Mouse (Mus musculus) forebrain, embryonic 14.5 days (tissue): ENCODE data around the gene Tlx3. TPM values are rescaled to one million over a fixed set of nuclear protein-coding genes. Genes with fewer than 3 reads are reported as not detected.

Experiments
- ATAC-seq: fragments of 200-750 bp; cut with Nextera tagmentation; 2 replicates; pipeline ENCODE4 v1.8.0; 2017; ENCODE audit warnings: mild to moderate bottlenecking, moderate library complexity
- DNase-seq: peaks from one replicate; pipeline ENCODE4 v3.0.0-alpha.2; 2015; ENCODE audit warnings: low spot score
- H3K27ac ChIP-seq: fragments of 300-500 bp; sonication (generic); 2 replicates; pipeline ENCODE4 v1.5.1; 2014; ENCODE audit warnings: low read depth, mild to moderate bottlenecking, control low read depth, low read length, moderate library complexity
- H3K27me3 ChIP-seq: fragments of 300-500 bp; sonication (generic); replicated peaks from 2 replicates; pipeline ENCODE4 v1.6.1; 2014; ENCODE audit warnings: low read length, control low read depth, mixed read lengths; ENCODE audit not compliant: control insufficient read depth, insufficient read depth
- H3K36me3 ChIP-seq: fragments of 300-500 bp; sonication (generic); 2 replicates; pipeline ENCODE4 v1.6.1; 2014; ENCODE audit warnings: low read length, control low read depth; ENCODE audit not compliant: control insufficient read depth, insufficient read depth
- H3K4me1 ChIP-seq: fragments of 300-500 bp; sonication (generic); 2 replicates; pipeline ENCODE4 v1.6.1; 2014; ENCODE audit warnings: antibody characterized with exemption, low read length, control low read depth; ENCODE audit not compliant: control insufficient read depth, insufficient read depth
- H3K4me2 ChIP-seq: fragments of 300-500 bp; sonication (generic); 2 replicates; pipeline ENCODE4 v1.6.1; 2014; ENCODE audit warnings: mild to moderate bottlenecking, control low read depth, low read length
- H3K4me3 ChIP-seq: fragments of 300-500 bp; sonication (generic); 2 replicates; pipeline ENCODE4 v1.5.1; 2014; ENCODE audit warnings: low read depth, low read length, control low read depth
- H3K9ac ChIP-seq: fragments of 300-500 bp; sonication (generic); 2 replicates; pipeline ENCODE4 v1.6.1; 2014; ENCODE audit warnings: mild to moderate bottlenecking, low read length, control low read depth, moderate library complexity
- H3K9me3 ChIP-seq: fragments of 300-500 bp; sonication (generic); replicated peaks from 2 replicates; pipeline ENCODE4 v1.6.1; 2016; ENCODE audit warnings: low read length, control low read depth, mixed read lengths; ENCODE audit not compliant: control insufficient read depth
- WGBS: fragments of 180-500 bp; shearing (Covaris S2); extraction: QIAGEN DNeasy Blood & Tissue Kit; methylation state at CpG from one replicate; pipeline ENCODE4 v1.1.7; 2014; 5-methylcytosine and 5-hydroxymethylcytosine counted together
- polyA plus RNA-seq: library from polyadenylated mRNA; unstranded; fragments of >200 nt; fragmentation: Nextera tagmentation; extraction: Ambion mirVana; gene quantifications from 2 replicates; pipeline ENCODE4 v1.2.1, GENCODE M21; 2014

Tlx3 gene
- polyA plus RNA-seq, 1 experiment from 2014 or later, result not detected

DNA sequence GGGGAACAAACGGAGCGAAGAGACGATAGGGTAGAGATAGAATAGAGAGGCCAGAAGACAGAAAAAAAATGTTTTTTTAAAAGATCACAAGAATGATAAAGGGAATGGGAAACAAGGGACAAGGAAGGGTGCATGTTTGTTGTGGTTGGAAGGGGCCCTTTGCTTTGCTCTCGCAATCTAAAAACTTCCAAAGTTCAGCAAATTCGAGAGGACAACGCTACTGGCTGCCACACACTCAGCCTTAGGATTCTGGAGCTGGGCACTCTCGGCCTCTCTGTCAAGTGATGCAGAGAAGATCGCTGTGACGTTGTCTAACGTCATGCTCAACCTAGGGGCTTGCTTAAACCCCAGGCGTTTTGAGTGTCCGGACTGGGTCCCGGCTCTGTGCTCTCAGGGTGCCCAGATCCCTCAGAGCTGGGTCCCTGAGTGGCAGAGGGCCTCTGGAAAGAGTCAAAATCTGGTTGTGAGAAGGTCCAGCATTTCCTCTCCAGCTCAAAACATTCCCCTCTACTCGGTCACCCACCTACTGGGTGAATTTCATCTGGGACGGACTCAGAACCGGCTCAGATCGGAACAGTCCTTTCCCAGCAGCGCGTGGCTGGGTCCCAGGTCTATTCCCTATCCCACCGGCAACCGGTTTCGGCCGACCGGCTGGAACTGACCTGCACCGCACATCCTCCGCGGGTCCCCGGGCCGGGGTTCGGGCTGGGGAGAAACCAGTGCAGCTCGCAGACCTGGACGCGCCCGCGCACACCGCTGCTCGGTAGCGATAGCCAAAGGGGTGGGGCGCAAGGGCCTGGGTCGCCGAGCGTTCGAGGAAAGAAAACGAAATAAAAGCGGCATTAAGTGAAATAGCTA, 3.3 kb downstream of the Tlx3 start:
- Histone ChIP-seq H3K4me2 (peak overlapping the region; percentile 49), H3K4me3 (peak overlapping the region; percentile 22), H3K9me3 (no peaks in the 10 kb centered on the region; the same call in 1 of the 2 replicates), H3K9ac (no peak overlapping the region), H3K36me3 (no peaks in the 10 kb centered on the region), H3K27me3 (peaks cover 84% of the 10 kb centered on the region), H3K27ac (no peak overlapping the region), H3K4me1 (peaks cover 17% of the 10 kb centered on the region)
- DNase-seq (no peak), ATAC-seq (no peak)
- whole genome bisulfite sequencing, result under 1% methylated on average over 45 of the region's 45 CpGs

DNA sequence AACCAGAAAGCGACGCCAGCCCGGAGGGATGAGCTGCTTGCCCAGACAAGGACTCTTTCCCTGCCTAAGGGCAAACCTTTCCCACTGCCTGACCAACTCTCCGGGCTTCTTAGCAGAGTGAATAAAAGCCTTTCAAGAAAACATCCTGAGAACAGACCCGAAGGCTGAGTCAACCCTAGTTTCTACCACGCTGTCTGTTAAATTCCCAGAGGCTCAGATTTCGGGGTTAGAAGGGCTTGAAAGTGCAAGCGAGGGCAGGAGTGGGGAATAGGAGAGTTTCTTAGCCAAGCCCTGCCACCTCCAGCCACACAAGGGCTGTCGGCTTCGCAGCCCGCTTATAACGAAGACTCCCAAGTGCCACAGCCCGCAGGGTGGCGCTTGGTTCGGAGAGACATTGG, 4.3 kb downstream of the Tlx3 start:
- H3K4me2 ChIP-seq, result no peak overlapping the region
- ATAC-seq (no peak), DNase-seq (no peak)
- peaks cover 16% of the 10 kb centered on the region for H3K4me1 ChIP-seq
- no peak overlapping the region for H3K9ac ChIP-seq
- peaks cover 84% of the 10 kb centered on the region for H3K27me3 ChIP-seq
- H3K4me3 ChIP-seq, result no peak overlapping the region
- WGBS, result 2% methylated on average over 15 of the region's 15 CpGs
- no peak overlapping the region for H3K27ac ChIP-seq
- no peaks in the 10 kb centered on the region for H3K36me3 ChIP-seq
- no peaks in the 10 kb centered on the region; the same call in 1 of the 2 replicates for H3K9me3 ChIP-seq

DNA sequence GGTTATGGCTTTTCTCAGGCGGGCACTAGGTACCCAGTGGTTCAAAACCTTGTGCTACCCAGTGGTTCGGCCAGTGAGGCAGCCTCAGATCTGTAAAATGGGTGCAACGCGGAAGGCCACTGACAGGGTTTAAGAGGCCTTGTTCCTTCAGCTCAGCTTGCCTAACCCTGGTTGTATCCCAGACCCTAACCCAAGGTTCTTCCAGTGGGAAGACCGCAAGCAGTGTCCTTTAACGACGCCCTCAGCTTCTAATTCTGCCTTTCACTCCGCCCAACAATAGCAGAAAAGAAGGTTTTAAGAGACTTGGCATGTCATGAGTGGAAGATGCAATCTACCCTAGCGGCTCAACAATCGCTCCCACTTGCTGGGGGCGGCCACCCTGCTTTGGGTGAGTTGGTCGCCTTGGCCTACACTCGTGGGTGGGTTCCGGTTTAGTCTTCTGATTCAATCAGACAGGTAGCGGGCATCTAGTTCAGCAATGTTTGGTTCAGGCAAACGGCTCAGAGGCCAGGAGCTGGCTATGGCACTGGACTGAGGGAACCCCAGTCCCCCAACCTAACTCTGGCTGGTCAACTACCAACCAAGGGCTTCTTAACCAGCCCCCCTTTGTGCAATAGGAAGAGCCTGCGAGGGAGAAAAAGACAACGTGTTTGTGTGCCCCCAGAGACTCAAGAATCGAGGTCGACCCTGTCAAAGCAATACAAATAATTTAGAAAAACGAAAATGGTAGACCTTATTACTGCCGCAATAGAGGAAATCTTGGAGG, 4.9 kb downstream of the Tlx3 start:
- no peak for DNase-seq
- Histone ChIP-seq H3K4me3 (no peak overlapping the region), H3K36me3 (no peaks in the 10 kb centered on the region), H3K4me1 (peaks cover 11% of the 10 kb centered on the region; the same call in 1 of the 2 replicates), H3K4me2 (no peak overlapping the region), H3K9me3 (no peaks in the 10 kb centered on the region; the same call in 1 of the 2 replicates), H3K9ac (no peak overlapping the region), H3K27ac (no peak overlapping the region), H3K27me3 (peaks cover 84% of the 10 kb centered on the region)
- ATAC-seq, result no peak
- WGBS, result 20% methylated on average over 22 of the region's 22 CpGs

DNA sequence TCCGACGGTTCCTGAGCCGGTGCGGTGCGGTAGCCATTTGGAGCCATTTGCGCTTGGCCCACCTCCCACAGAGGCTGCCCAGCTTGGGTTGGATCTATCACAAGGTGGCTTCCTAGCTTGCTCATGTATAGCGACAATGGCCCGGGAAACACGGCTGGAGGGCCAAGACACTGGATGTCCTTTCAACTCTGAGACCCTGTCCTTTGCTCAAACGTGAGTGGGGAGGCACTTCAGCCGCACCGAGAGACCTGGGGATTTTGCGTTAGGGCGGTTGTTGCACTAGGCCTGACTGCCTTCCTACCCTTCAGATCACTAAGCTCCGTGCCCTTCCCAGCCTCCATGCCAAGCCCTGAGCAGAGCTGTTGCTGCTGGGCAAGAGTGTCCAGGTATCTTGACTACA, 5.7 kb downstream of the Tlx3 start:
- Histone ChIP-seq H3K27me3 (peaks cover 82% of the 10 kb centered on the region), H3K36me3 (no peaks in the 10 kb centered on the region), H3K27ac (no peak overlapping the region), H3K4me3 (no peak overlapping the region), H3K4me2 (no peak overlapping the region), H3K9me3 (no peaks in the 10 kb centered on the region; the same call in 1 of the 2 replicates), H3K9ac (no peak overlapping the region), H3K4me1 (peaks cover 7% of the 10 kb centered on the region; the same call in 1 of the 2 replicates)
- WGBS, result 17% methylated on average over 15 of the region's 15 CpGs
- no peak for DNase-seq
- no peak for ATAC-seq

DNA sequence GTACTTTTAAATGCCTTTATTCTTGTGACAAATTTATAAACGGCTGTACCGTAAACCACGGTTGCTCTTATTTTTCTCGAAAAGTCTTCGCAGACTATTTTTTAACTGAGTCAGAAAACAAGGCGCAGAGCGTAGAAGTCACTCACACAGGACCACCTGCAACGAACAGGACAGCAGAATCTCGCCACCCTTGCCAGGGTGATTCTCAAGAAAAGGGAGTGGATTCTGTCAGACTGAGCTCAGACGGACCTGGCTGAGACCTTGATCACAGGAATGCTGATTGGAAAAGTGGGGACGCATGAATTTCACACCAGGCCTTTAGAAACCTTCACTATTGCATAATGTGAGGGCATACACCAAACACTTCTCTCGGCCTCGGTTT, 6.3 kb downstream of the Tlx3 start:
- H3K27me3 ChIP-seq, result peaks cover 76% of the 10 kb centered on the region
- no peaks in the 10 kb centered on the region for H3K36me3 ChIP-seq
- peaks cover 7% of the 10 kb centered on the region; the same call in 1 of the 2 replicates for H3K4me1 ChIP-seq
- no peaks in the 10 kb centered on the region; the same call in 1 of the 2 replicates for H3K9me3 ChIP-seq
- H3K9ac ChIP-seq, result no peak overlapping the region
- H3K4me3 ChIP-seq, result no peak overlapping the region
- DNase-seq, result no peak
- WGBS, result 19% methylated on average over 13 of the region's 13 CpGs
- ATAC-seq, result no peak
- no peak overlapping the region for H3K27ac ChIP-seq
- H3K4me2 ChIP-seq, result no peak overlapping the region

DNA sequence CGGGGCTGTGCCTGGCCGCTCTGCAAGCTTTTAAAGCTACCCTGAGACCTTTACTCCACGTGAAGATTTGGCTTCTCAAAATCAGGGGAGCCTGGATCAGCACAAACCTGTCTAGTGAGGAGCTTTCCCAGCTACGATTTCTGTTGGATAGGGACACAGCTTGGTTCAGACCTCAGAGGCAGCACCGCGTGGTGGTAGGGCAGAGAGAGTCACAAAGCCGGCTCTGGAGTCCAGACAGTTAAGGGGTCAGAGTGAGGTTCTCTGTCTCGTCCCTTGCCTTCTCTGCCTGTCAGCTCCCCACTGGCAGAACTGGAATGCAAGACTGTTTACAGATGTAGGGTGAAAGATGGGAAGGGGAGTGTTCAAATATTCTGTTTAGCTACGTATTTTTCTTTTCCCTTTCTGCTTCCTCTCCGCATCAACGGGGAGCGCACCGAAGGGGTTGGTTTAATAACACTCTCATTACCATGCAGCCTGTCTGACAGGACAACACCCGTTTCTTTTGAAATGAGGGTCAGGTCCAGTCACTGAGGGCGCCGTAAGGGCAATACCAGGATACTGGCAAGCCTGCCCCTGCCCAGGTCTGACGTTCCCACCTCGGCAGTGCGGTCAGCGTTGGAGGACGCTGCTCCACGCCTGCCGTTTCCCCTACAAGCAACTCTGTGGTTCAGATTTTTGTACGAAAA, 6.8 kb downstream of the Tlx3 start:
- ATAC-seq (no peak), DNase-seq (no peak)
- no peaks in the 10 kb centered on the region for H3K36me3 ChIP-seq
- H3K9me3 ChIP-seq, result no peaks in the 10 kb centered on the region; the same call in 1 of the 2 replicates
- H3K27me3 ChIP-seq, result peaks cover 75% of the 10 kb centered on the region
- 6% methylated on average over 24 of the region's 24 CpGs for WGBS
- H3K27ac ChIP-seq, result no peak overlapping the region
- peaks cover 7% of the 10 kb centered on the region; the same call in 1 of the 2 replicates for H3K4me1 ChIP-seq
- H3K4me3 ChIP-seq, result no peak overlapping the region
- no peak overlapping the region for H3K4me2 ChIP-seq
- H3K9ac ChIP-seq, result no peak overlapping the region

DNA sequence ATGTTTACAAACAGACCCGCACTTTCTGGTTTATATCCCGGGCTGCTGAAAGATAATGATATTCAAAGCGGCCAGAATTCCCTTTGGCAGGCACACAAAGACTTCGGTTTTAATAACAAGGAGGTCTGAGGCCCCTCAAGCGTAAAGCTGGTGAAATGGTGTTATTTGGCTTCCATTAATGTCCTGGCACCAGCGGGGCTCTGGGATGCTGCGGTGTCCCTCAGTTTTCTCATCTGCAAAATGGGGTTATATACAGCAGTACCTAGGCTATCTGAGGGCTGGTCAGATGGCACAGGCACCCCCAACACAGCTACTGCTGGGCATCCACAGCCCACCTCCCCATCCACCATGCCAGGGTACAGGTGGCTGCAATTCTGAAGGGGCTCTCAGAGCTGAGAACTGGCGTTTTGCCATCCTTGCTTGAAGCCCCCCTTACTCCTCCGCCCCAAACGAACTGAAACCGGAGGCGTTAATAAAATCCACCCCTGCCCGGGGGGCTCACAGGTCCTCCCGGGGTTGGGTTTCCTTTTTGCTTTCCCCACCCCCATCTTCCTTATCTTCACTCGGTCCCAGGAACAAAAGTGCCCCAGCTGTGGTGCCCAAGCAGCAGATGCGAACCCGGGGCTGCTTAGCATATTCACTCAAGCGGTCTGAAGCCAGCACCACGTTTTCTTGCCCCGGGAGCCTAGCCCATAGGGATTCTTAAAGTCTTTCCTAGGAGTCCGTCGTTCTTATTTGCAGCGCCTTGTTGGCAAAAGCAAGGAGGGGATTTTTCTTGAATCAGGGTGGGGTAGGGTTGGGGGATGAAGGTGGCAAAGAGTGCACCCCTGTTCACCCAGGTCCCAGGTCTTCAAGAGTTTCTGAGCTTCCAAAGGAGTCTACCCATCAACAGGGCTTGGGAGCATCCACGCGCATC, 7.6 kb downstream of the Tlx3 start:
- peaks cover 2% of the 10 kb centered on the region; the same call in 1 of the 2 replicates for H3K4me1 ChIP-seq
- 1% methylated on average over 25 of the region's 25 CpGs for WGBS
- no peaks in the 10 kb centered on the region; the same call in 1 of the 2 replicates for H3K9me3 ChIP-seq
- DNase-seq (no peak), ATAC-seq (0 out of 2 replicates have a peak, but pooled peaks have one; percentile 21)
- no peak overlapping the region for H3K4me3 ChIP-seq
- no peak overlapping the region for H3K4me2 ChIP-seq
- no peaks in the 10 kb centered on the region for H3K36me3 ChIP-seq
- no peak overlapping the region for H3K27ac ChIP-seq
- no peak overlapping the region for H3K9ac ChIP-seq
- peaks cover 71% of the 10 kb centered on the region for H3K27me3 ChIP-seq

DNA sequence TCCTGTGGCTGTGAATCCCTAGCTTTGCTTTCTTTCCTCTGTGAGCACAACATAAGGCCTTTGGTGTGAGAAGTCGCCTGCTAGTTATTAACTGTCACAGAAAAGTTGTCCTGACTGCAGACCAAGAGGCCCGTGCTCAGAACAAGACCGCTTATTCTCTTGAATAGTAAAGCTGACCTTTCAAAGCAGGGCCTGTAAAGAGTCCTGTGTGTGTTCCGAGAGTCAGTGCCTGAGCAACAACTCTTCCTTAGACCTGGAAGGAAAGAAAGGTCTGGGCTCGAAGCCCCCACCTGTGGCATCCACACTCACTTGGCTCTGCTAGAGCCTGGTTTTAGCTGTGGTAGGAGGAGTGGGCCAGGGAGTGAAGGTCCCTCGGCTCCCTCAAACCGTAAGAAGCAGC, 8.3 kb downstream of the Tlx3 start:
- 0 out of 2 replicates have a peak, but pooled peaks have one; percentile 24 for ATAC-seq
- Histone ChIP-seq H3K4me2 (no peak overlapping the region), H3K9me3 (no peaks in the 10 kb centered on the region; the same call in 1 of the 2 replicates), H3K4me3 (no peak overlapping the region), H3K9ac (no peak overlapping the region), H3K4me1 (no peaks in the 10 kb centered on the region), H3K36me3 (no peaks in the 10 kb centered on the region), H3K27me3 (peaks cover 67% of the 10 kb centered on the region), H3K27ac (no peak overlapping the region)
- no peak for DNase-seq
- 10% methylated on average over 7 of the region's 7 CpGs for WGBS
